Mouse (Mus musculus) fat pad, adult 2 months (tissue): Measurements from ENCODE around the gene Cacna1c.

Experiments used
- DNase-seq: peaks from one replicate; pipeline ENCODE4 v3.0.0-alpha.2; 2011; ENCODE audit warnings: low read depth, low spot score; ENCODE audit errors: extremely low read depth

Gene Cacna1c

DNA sequence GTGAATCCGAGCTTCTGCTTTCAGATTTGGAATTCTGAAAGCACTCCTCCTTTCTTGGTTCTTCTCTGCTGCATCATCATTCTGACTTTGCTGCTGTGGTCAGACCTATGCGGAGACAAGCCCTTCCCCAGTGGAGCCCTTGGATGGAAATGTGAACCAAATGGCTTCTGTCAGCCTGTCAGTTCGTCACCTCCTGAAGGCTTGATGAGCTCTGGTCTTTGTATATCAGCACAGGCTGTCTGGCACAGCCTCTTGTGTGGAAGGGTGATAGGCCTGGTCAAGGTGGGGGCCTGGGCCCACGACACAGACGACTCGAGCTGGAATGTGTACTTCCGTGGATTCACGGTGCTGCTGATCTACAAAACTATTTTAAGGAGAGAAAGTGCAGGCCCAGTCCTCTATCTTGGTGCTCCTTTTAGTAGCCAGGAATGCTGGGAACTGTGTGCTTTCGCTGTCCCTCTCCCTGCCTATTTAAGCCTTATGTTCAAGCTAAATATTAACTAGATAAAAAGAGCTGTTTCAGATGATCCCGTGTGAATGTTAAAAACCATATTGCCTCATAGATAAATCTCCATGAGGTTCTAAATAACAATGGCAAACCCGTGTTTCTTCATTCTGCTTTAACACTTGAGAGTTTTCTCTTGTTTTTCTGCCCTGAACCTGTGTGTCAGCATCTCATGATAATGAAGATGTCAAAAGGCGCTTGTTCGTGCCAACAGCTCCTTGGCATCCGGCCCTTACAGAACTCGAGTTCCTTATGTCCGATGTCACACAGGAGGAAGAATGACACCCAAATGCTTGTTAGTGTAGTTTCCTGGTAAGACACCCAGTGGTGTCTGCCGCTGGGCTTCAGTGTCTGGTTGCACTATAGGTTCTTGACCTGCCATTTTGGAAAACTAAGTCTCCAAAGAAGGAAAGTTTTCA, at the start of gene Cacna1c:
Gene Cacna1c (minus strand): TSS at position 37 of the 924 bp plus-strand sequence.
- no peak for DNase-seq

DNA sequence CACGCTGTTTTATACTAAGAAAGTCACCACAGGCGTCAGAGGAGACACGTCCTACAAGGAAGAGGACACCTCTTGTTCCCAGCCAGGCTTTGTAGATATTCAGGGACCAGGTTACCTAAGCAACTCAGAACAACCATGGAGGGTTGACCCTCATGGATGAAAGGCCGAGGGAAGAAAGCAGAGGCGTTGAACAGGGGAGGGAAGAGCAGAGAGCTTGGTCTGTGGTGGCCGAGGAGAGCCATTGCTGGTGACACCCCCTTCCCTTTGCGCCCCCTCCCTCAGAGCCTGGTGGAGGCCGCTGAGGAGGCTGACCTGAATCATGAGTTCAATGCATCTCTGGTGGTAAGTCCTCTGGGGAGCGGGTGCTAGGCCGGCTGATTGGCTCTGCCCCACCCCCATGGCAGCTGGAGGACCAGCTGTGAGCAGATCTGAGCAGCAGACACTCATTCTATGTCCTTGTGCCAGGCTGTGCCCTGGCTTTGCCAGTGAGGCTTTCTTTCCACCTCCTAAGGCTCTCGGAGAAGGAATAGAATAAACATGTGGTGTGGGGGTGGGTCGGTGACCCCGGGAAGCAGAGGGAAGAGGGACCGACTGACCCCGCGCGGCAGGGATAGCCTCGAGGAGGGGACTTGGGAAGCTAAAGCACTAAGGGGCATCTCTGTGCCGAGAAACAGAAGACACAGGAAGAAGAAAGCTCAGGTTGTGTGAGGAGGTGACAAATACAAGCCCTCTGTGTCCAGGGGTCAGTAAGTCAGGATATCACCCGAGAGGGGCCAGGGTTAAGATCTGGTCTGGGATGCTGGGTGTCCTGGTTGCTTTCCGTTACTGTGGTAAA, 44.9 kb upstream of the Cacna1c start:
- DNase-seq = no peak

DNA sequence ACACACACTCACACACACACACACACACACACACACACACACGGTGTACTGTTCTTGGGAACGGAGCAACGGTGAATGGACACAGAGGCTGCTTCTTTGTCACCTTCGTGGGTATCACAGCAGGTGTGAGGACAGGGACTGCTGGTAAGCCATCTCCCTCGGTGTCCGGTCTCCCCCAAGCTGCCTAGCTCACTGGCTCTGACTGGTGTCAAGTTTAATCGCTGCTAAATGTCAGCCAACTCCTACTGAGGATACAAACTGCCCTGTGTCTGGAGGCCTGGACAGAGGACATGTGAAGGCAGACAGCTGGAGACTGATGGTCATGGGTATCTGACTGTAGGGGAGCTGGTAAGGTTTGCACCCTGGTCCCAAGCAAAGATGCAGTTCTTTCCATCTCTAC, 44.0 kb upstream of the Cacna1c start:
- no peak for DNase-seq

DNA sequence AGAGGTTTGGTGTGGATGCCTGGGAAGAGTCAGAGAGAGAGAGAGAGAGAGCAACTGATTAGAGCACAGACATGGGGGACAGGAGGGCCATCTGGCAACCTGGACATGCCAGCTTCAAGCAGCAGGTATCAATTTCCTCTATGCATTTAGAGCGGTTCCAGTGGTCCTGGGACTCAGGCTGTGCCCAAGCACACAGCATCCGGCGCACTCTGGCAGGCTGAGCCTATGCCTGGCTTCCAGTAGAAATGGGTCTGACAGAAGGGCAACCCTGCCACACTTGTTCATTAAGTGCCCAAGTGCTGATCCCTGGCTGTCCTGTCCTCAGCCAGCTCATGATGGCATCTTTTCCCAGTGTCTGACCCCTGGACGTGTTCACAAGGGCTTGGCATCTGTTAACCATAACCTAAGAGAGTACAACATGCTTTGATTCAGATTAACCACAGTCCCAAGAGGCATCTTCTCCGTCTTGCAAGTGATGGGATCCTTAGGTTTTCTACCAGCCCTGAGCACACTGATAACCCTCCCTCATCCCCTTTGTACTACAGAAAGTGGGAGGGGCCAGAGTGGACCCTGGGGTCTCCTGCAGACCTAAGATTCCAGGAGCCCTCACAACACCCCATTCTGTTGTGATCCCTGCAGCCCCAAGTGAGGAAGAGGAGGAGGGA, 43.3 kb upstream of the Cacna1c start:
- no peak for DNase-seq

DNA sequence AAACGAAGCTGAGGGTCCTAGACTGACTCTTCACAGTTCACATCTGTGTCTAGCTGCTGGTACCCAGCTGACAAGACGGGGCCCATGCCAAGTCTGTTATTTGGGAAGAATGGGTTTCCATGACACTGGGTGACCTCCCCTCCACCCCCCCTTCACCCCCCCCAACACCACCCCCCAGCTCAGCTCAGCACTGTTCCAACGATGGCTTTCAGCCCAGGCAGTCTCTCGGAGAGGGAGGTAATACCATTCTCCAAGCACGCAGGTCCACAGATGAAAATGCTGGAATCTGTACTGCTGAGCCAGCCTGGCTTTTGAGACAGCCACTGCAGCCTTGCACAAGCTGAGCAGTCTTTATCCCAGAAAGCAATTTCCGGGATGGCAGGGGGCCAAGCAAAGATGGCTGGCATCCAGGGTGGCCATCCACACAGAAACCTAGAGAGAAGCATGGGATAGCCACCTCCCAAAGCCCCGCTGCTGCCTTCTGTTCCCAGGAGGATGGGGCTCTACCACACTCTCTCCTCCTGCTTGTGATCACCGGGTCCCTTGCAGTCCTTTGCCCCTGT, 41.3 kb upstream of the Cacna1c start:
- no peak for DNase-seq

DNA sequence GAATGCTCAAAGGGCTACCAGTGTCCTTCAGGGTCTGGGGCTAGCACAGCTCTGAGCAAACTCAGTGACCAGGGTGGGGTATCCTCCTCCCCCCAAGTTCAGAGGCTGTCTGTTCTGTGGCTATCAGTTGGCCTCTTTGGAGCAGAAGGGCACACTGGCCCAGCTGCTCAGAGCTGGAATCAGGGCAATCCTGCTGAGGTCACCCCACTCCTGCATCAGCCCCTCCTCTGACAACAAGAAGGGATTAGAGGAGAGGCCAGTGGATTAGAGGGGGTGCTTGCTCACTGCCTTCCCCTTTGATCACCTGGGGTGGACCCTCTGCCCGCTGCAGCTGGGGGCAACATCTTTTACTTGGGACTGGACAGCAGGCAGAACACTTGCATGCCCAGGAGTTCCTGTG, 40.0 kb upstream of the Cacna1c start, which contains the start of gene Cacna2d4:
Gene Cacna2d4 (plus strand): TSS at position 286 of the 400 bp plus-strand sequence.
- DNase-seq = no peak

DNA sequence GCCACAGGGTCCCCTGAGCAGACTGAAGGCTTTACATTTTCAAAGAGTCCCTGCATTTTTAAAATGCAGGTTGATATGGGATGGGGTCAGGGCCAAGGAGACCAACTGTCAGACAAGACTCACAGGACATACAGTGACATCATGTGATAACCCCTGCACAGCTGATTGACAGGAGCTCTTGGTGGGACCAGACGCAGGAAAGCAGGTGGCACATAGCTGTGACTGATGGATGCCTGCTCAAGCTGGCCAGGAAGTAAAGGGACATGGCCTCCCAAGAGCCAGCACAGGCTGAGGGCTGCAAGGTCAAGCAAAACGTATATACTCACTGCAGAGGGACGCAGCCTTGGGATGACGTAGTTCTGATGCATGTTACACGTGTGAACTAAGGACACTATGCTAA, 39.2 kb upstream of the Cacna1c start:
- DNase-seq = no peak

DNA sequence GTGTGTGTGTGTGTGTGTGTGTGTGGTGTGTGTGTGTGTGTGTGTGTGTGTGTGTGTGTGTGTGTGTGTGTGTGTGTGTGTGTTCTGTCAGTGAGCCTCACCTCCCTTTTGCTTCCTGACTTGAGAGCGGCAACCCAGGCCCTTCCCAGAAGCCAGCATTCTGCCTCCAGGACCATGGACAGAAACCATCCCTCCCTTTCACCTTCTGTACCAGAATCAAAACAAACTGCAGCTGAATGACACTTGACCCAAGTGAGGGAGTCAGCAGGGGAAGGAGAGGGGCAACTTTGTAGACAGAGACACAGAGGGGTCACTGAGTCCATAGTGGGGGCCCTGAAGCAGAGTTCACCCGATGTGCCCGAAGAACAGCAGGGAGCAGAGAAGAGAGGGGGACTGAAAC, 36.8 kb upstream of the Cacna1c start:
- DNase-seq = no peak

DNA sequence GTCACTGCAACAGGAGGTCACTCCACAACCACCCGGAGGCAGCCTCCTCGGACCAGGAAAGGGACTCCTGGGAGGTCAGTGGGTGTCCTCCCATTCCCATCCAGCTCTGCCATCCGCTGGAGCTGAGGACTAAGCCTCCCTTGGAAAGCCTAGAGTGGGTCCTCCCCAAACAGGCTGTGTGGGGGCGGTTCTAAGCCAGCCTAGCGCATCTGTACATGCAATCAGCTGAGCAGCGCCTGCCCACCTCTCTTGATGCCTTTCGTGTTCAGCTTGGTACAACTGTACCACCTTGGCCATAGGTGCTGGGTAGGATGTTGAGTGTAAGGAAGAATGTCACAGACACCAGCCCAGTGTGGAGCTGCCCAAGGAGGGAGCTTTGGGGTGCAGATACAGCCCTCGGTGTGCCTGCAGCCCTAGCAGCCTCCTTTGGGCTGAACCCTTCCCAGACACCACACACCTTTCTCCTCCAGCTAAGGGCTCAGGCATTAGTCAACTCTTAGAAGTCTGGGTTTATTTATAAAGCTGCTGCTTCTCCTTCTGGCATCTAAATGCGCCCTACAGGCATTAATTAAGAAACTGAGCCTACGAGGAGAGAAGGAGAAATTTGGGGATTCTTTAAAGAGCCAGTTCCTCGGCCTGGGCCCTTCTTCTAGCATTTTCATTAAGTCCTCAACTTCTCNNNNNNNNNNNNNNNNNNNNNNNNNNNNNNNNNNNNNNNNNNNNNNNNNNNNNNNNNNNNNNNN, 32.8 kb upstream of the Cacna1c start:
- no peak for DNase-seq

DNA sequence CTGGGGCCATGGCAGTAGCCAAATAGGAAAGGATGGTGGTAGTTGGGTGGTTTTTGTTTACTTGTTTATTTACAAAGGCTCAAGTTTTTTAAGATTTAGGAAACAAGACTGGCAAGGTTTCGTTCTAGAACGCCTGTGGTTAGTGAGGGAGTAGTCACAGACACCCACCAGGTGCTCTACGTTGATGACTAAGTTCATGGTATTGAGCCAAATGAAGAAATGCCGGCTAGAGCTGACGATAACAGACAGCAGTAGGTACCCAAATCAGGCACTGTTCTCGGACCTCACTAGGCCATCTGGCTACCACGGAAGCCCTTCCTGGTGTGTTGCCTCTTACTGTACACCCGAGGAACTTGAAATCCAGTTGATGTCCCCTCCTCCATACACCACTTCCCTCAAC, 30.8 kb upstream of the Cacna1c start:
- no peak for DNase-seq

DNA sequence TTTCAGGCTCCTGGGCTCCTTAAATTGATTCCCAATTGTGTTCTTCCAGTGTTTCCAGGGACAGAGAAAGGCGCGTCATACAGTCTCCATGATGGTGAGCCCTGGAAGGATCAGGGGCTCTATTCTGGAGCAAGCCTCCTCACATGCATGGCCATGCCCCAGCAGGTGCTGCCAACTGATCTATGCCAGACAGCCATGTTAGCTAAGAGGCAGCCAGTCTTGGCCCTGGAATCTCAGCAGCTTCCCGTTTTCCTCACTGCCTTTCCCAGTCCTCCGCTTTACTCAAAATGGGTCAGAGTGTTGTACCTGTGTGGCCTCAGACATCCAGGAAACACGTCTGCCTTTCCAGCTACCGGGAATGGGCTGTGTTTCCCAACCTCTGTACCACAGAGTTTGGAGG, 29.5 kb upstream of the Cacna1c start:
- DNase-seq = no peak

DNA sequence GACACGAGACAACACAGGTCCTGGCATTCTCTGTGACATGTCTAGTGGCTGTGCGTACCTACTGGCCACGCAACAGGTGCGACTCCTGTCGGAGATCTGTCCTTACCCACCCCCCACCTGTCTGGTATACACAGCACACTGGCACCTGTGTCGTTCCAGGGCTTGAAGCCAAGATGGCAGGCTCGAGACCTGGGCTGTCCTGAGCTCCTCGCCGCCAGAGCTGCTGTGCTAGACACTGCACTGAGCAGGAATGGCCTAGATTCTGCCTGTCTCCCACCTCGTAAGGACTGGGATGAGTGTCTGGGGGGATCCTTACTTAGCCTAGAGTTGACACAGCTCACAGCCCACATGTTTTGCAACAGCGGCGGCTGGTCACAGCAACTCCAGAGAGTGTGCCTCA, 29.0 kb upstream of the Cacna1c start:
- DNase-seq = no peak

DNA sequence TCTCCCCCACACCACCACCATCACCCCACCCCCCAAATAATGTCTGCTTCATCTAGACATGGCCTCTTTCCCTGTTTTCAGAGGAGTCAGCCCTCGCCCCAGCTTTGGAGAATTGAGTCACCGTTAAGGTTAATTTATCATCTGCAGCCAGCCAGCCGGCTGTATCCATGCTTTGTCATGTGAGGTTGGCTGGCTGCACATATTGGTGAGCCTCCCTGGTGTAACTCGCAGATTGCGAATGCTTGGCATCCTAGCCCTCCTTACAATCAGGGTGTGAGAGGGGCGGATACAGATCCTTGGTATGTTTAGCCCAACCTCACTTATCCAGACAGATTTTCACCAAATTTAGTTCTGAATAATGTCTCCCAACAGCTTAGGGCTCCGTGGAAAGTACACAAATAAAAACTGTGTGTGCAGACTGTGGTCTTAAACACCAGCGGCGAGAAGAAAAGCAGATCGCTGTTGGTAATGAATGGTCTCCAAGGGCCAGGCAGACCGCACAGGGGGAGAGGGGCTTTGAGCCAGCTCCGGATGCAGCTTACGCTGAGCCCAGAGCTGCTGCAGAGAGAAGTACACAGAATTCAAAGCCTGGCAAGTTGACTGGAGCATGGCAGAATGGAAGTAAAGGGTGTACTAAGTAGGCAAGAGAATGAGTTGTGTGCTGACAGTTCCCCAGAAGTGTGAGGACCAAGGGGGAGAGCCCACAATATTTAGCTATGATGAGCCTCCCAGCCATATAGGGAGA, 28.4 kb upstream of the Cacna1c start:
- DNase-seq = no peak

DNA sequence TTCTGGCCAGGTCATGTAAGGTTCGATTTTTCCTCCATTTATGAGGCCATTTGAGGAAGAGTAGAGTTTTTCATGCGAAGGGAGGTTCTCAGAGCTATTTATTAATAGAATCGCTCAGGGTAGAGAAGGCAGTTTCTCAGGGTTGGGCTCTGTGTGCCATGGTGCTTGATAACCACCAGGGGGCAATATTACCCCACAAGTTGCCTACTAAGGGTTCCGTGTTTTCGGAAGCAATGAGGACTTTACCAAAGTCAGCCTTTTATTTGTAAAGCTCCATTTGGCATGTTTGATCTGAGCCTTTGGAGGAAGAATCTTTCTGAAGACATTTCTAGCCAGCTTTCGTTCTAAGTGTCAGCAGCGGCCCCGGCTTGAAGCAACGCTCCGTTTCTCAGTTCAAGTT, 24.1 kb upstream of the Cacna1c start:
- no peak for DNase-seq

DNA sequence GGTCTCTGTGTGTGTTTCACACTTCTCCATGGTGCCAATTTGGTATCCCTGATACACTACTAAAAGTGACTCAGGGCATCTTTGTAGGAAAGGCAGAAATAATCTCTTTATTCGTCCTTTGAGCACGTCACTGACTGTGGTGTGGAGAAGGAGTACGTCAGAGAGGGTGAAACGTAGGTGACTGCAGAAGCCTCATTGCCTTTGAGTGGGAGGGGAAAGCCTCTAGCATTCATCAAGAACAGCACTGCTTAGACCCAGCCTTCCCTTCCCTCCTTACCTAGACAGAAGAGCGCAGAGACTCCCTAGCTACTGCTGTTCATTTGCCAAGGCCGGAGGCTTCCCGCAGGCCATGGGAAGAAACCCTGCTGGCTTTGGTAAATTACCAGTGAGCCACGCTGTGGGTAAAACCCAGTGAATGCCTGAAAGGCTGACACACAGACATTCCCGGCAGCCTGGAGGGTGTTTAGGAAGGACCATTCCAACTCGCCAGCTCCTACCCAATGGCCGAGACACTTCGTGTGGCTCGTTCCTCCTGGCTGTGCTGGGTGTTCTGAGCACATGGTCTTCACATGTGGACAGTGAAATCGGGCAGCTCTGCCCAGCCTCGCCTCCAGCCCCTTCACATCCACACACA, 23.1 kb upstream of the Cacna1c start:
- DNase-seq = no peak

DNA sequence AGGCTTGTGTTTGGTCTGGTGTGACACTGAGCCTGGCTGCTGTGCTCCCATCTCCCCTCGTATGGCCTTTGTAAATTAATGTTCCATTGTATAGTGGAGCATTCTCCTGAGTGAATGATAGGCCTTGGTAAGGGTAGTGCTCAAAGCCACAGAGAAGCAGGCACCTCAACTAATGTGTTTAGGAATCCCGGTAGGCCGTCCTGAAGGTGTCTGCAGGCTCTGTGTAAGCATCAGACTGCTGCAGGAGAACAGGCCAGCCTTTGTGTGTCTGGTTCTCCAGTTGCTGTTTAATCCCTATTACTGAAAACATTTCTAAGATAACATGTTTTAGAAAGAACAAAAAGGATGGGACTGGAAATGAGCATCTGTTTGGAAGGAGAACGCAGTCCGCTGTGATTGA, 22.4 kb upstream of the Cacna1c start:
- DNase-seq = no peak

DNA sequence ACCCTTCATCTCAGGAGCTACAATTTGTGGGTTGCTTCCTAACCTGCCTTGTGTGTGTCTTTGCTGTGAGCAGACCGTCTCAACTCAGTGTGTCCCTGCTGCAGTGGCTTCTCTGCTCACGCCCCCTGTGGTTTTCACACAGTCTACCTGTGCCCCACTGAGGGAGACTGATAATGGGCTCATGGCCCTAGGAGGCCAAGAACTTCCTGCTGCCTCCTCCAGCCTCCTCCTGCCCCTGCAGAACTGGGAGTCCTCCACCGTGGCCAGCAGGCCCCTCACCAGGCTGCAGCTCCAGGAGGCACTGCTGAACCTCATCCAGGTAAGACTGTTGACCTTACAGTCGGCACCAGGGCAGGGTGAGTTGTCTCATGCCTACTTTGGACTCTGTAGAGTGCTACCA, 21.4 kb upstream of the Cacna1c start:
- no peak for DNase-seq

DNA sequence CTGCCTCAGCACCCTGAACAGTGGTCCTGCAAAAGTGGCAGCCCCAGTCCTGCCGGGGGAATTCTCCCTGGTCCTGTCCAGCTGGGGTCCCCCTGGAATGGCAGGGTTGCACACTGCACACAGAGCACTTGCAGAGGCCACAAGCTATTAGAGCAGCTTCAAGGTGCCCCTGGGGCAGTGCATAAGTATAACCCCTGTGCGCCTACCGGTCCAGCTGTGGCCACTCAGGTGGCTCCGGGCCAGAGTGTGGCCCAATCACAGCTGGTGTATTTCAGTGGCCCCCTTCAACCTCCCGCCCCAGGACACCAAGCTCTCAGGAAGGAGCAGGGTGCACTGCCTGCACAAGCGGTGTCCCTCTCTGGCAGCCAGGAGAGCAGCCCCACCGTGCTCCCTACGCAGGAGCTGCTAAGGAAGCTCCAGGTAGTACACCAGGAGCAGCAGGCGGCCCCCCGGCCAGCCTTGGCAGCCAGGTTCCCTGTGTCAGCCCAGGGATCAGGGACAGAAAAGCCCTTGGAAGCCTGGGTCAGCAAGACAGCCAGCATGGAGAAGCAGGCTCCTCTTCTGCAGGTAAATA, 18.9 kb upstream of the Cacna1c start:
- DNase-seq = no peak

DNA sequence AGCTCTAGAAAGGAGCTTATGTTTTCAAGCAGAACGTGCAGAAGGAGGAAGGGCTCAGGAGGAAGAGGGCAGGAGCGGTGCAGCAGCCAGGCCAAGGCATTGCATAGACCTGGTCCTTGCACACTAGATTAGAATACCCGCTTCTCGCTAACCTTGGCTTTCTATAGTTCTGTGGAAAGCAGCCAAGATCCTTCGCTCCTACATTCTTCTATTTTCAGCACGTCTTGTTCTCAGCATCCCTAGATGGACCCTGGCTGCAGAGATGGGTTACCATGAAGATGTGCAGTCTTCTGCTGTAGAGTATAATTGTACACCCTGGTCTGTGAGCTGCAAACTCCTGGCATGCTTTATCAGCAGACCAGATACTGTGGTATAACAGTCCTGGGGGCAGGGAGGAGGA, 18.0 kb upstream of the Cacna1c start:
- no peak for DNase-seq
